Mouse (Mus musculus) layer of hippocampus, adult 8-10 months (tissue): ENCODE measurements around the gene Stk24. TPM values are rescaled to one million over a fixed set of nuclear protein-coding genes. Genes with fewer than 3 reads are reported as not detected.

ENCODE experiments used
- DNase-seq, 2 experiments: peaks; one replicate each; pipeline ENCODE4 v3.0.0; 2022; ENCODE audit warnings: low spot score in 2 of 2
- total RNA-seq, 4 experiments: library from RNA; stranded (reverse); gene quantifications; 2 replicates each; pipeline ENCODE4 v1.2.4; 2022

Stk24 gene
- total RNA-seq, 4 experiments from 2014 or later = 52.6 to 80.4 (median 63.4) TPM

- no peak for DNase-seq
These were observed 115.4 kb downstream of the Stk24 start for GRCm38 (mm10) chr14:121264453-121264852.

- DNase-seq = no peak
These were observed 115.9 kb downstream of the Stk24 start for GRCm38 (mm10) chr14:121263912-121264311.

DNA sequence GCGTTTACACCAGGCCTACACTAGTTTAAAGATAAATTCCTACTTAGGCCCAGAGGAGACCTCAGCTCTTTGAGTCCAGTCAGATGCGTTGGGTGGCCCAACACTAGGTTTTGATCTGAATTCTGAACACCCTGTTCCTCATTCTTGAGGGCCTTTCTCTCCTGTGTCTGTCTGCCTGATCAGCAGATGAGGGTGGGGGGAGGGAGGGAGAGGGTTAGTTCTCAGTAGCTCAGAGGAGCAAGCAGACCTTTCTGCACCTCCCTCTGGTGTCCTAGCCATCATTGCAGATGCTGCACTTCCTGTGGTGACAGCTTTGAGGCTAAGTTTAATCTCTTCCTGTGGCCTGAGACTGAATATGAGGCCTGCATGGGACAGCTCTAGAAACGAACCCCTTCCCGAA lies 117.2 kb downstream of the Stk24 start:
- DNase-seq = no peak

GRCm38 (mm10) chr14:121261229-121261879 lies 118.5 kb downstream of the Stk24 start:
- no peak for DNase-seq

GRCm38 (mm10) chr14:121259789-121260188 lies 120.0 kb downstream of the Stk24 start:
- peak; percentile 30 to 61 for DNase-seq

GRCm38 (mm10) chr14:121259332-121259731 lies 120.5 kb downstream of the Stk24 start:
- no peak for DNase-seq

GRCm38 (mm10) chr14:121256896-121257295 lies 122.9 kb downstream of the Stk24 start:
- DNase-seq = no peak

DNA sequence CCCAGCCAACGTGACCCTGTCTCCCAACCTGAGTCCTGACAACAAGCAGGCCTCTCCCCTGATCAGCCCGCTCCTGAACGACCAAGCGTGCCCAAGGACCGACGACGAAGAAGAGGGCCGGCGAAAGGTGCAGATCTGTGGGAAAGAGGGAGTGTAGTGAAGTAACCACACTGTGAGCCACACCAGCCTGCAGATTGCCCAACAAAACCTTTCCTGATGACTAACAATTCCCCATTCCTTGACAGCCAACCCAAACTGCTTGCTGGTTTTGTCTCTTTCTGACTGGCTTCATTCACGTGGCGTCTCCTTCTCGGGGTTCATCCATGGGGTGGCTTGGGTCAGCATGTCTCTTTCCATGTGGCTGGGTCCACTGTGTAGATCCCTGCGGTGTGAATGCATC lies 124.3 kb downstream of the Stk24 start:
- no peak for DNase-seq

GRCm38 (mm10) chr14:121254869-121255268 lies 124.9 kb downstream of the Stk24 start:
- DNase-seq = no peak

DNA sequence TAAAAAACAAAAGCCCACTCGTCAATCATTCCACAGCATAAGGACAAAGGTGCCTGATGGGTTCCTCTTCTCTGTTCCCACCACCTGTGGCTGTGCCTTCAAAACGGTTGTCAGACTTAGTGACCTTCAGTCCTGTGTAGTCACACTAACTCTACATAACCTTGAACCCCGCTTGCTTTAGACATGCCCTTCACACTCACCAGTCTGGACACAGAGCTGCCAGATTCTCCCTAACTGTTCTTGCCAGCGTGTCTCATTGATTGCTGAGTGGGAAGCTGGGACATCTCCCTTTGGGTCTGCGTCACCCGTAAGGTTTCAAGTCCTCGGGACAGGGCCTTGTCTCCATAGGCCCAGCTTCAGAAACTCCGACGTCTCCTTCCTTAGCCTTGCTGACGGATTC lies 127.3 kb downstream of the Stk24 start:
- DNase-seq = no peak

DNA sequence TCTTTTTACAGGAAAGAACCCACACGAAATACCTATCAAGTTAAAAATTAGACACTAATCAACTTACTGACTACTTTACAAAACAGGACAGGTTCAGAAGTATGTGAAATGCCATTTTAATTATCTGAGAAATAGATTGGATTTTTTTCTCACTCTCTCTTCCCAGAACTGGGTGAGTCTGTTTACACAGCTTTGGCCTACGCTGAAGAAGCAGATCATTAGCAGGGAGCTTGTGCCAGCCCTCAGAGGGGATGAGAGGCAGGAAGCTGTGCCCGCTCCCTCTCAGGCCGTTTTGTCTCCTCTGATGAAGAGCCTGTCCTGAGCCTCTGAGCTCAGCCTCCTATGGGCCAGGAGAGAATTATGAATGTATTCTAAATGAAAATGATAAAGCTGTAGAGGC lies 128.1 kb downstream of the Stk24 start:
- no peak for DNase-seq

- no peak for DNase-seq
These were observed 128.7 kb downstream of the Stk24 start for GRCm38 (mm10) chr14:121251099-121251498.

DNA sequence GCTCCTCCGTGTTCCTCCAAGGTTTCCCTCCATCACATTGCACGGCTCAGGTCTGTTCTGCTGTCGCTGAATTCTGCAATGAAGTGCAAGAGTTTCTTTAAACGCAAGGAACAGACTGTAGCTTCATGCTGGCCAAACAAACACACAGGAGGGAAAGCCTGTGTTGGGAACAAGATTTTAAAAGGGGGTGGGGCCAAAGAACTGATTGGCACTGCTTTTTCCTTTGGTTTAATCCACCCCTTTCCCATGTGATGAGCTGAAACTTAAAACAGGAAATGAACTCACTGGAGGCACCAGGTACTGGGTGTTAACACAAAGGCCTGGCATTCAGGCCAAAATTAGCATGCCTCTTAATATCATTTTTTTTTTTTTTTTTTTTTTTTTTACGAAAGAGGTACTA lies 131.5 kb downstream of the Stk24 start:
- no peak for DNase-seq

- no peak for DNase-seq
These were observed 132.5 kb downstream of the Stk24 start for GRCm38 (mm10) chr14:121247287-121247686.

DNA sequence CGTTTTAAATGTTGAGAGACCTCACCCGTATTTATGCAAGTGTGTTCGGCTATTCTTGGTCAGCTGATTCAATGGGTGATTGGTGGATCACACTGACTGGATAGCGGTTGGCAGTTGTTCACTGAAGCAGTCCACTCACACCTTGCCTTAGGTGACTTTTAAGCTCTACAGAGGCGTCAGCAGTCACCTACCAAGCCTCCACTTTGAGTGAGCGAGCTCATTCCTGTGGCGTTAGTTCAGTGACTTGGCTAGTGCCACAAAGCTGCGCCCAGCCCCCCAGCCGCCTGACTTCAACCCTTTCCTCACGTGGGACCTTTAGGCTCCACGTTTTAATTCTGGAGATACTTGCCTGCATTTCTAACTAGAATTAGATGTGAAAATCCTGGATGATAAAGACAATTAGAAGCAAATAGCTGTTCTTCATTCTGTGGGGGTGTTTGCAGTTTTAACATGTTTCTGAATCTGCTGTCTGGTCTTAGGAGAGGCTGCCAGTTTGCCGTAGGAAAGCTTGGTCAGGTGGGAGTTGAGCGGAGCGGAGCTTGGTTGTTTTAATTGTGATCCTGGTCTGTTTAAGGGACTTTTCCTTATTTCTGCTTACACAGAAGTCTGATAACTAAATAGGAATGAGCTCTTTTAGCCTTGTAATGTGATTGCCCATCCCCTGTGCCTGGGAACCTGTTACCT lies 133.6 kb downstream of the Stk24 start:
- no peak for DNase-seq

- no peak for DNase-seq
These were observed 135.7 kb downstream of the Stk24 start for GRCm38 (mm10) chr14:121244104-121244503.

DNA sequence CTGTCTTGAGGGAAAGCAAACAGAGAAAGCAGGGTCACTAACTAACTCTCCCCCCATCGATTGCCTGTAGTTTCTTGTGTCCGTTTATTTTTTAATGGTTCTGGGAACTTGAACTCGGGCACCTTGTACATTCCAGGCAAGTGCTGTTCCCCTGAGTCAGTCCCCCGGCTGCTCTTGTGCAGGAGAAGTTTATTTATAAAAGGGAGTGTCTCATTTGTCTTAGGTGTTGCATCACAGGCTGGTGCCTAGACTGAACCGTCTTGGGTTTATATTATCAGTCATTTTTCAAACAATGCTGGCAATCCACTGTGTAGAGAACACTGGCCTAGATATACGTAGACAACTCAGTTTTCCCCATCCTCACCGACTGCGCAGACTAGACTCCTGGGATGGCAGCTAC lies 140.4 kb downstream of the Stk24 start:
- DNase-seq = no peak

DNA sequence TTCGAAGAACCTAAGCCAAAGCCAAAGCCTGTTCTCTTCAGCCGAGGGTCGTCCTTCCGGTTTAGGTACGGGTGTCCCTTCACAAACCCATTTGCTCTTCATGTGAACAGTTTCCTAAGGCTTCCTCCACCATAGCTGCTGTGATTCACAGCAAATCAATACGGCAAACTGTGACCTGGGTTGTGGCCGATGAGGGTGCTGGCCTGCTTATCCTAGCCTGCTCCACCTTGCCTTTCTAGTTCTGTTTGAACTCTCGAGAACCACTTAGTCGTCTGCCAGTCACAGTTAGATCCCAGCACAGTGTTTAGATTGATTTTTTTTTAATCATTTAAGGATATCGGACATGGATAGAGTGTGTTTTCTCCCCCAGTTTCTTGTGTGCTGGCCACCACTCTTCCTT lies 141.1 kb downstream of the Stk24 start:
- DNase-seq = no peak

DNA sequence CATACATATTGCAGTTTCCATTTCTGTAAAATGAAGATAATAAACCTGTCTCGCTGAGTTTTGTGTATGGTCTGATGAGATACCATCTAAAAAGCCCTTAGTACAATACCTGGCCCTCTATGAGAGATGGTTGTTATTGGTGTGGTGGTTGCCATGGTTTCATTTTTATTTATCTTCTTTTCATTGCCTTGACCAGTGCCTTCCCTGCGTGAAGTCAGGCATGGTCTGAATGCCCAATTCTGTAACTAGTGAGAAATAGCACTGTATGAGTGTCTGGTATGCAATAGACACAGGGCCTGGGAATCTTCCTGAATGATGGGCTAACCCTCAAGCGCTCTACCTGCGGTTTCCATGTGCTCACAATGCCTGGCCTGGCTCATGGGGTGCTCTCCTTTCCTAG lies 143.1 kb downstream of the Stk24 start:
- DNase-seq = no peak
